Mouse (Mus musculus) embryonic fibroblast, embryonic 13.5 days (primary cell): Measurements from ENCODE around the gene Sult1e1. TPM values are rescaled to one million over a fixed set of nuclear protein-coding genes. Genes with fewer than 3 reads are reported as not detected.

Source experiments
- H3K27ac ChIP-seq: 2 replicates; pipeline ENCODE4 v1.5.1; 2012; ENCODE audit warnings: low read length, control low read depth, inconsistent platforms; ENCODE audit not compliant: insufficient read depth
- H3K4me1 ChIP-seq: 2 replicates; pipeline ENCODE4 v1.6.1; 2011; ENCODE audit warnings: low read length; ENCODE audit not compliant: control insufficient read depth, insufficient read depth
- H3K4me3 ChIP-seq: 2 replicates; pipeline ENCODE4 v1.5.1; 2011; ENCODE audit warnings: mild to moderate bottlenecking, control low read depth, low read length; ENCODE audit not compliant: insufficient read depth
- CTCF ChIP-seq: IDR thresholded peaks from 2 replicates; pipeline ENCODE4 v1.5.1; 2011; ENCODE audit warnings: mild to moderate bottlenecking, control low read depth, low read length, moderate library complexity, borderline replicate concordance; ENCODE audit not compliant: insufficient read depth
- POLR2A ChIP-seq: IDR thresholded peaks from 2 replicates; pipeline ENCODE4 v1.6.1; 2011; ENCODE audit warnings: low read depth, mild to moderate bottlenecking, control low read depth, low read length, moderate library complexity
- polyA plus RNA-seq: library from polyadenylated mRNA; stranded (reverse); fragments of >200 nt; gene quantifications from 2 replicates; pipeline ENCODE4 v1.2.4, GENCODE M21; 2011; ENCODE audit warnings: low read depth; ENCODE audit not compliant: missing spikeins, insufficient read length

The Sult1e1 gene
- polyA plus RNA-seq = not detected in 2 replicates

DNA sequence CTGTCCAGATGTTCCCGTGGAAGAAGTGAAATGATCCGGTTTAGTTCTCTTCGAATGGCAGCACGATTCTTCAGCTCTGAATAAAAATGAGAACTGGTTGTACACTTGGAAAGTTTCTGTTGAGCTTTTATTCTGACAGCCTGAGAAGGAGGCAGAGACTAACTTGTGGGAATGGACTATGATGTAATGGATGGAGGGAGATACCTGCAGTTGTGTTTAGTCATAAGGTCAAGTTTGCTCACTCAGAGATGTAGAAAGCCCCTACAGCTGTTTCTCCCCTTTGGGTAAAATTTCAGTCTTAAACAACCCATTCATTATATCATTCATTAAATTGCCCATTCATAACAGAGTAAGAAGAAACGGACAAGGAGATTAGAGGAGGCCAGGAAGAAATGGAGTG is at the start of gene Sult1e1:
Sult1e1 (minus strand) TSS at position 101 of the 400 bp plus-strand sequence.
- Histone ChIP-seq H3K4me1 (no peaks in the 10 kb centered on the region), H3K4me3 (no peak within 1 kb of the TSS), H3K27ac (no peak within 1 kb of the TSS)
- TF ChIP-seq CTCF (no peak), POLR2A (no peak)

DNA sequence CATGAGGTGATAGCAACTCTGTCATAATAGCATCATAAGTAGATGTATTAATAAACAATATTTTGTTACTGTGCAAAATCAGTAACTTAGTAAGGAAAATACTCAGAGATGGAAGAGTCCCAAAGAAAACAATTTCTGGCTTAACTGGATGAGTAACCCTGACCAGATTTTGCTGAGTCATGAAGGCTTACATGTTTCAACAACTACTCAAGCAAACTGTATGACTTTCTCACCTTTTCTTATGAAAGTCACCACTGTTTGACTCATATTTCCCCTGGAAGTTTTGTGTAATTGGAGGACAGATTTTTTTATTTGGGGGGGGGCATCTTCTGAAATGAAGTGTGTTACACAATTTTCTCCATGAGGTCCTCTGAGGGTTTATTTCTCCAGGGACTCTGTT is 31.3 kb upstream of the Sult1e1 start:
- TF ChIP-seq POLR2A = no peak
- Histone ChIP-seq H3K27ac (no peak overlapping the region), H3K4me1 (no peaks in the 10 kb centered on the region), H3K4me3 (no peak overlapping the region)

DNA sequence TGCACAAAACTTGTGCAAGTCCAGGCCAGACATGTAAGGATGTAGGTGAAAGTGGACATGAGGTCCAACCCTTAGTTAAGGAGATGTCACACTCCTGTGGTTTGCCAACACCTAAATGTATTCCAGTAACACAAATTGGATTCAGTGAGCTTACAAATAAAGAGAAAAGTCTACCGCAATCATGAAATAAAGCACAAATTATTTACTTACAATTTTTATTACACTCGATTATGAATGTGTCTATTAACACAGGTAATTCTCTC is 23.7 kb upstream of the Sult1e1 start:
- Histone ChIP-seq H3K4me1 (no peaks in the 10 kb centered on the region), H3K27ac (no peak overlapping the region), H3K4me3 (no peak overlapping the region)
- TF ChIP-seq CTCF (no peak), POLR2A (no peak)

DNA sequence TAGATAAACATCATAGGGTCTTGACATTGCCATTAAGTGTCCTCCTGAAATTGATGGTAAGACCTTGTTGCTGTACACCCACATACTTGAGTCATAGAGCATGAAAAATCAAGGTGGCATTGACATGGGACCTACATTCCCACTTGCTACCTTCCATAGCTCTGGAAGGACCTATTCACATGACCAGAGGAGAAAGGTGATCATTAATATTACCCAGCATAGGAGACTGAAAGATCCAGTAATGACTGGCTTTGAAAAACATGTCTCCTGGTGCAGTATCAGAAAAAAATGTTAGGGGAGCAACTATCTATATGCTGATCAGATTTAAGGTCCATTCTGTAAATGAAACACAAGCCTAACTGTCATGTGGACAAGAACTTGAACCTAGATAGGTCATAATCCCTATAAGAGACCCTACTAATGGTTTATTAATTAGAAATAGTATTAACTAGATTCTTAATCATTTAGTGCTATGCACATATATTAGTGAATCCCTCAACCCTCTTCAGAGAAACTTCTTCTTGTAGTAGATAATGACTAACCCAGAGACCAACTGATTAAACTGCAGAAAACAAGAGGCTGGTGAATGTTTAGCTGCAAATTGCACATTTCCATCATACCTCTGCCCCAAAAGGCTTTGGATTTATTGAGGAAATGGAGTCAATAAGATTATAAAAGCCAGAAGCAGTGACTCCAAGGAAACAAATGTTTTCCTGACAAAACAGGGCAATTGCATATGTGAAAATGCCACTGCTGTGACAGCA is 23.2 kb upstream of the Sult1e1 start:
- Histone ChIP-seq H3K4me1 (no peaks in the 10 kb centered on the region), H3K4me3 (no peak overlapping the region), H3K27ac (no peak overlapping the region)
- TF ChIP-seq CTCF = no peak
- no peak for TF ChIP-seq POLR2A

DNA sequence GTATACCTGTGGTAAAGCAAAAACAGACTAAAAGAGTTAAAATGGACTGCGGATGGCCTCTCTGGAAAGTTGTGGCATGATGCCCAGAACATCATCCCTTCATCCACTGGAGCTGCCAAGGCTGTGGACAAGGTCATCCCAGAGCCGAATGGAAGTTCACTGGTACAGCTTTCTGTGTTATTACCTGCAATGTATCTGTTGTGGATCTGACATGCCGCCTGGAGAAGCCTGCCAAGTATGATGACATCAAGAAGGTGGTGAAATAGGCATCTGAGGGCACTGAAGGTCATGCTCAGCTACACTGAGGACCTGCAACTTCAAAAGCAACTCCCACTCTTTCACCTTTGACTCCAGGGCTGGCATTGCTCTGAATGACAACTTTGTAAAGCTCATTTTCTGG is 9.6 kb upstream of the Sult1e1 start:
- TF ChIP-seq CTCF = no peak
- no peak for TF ChIP-seq POLR2A
- no peaks in the 10 kb centered on the region for H3K4me1 ChIP-seq
- H3K27ac ChIP-seq = no peak overlapping the region
- no peak overlapping the region for H3K4me3 ChIP-seq

DNA sequence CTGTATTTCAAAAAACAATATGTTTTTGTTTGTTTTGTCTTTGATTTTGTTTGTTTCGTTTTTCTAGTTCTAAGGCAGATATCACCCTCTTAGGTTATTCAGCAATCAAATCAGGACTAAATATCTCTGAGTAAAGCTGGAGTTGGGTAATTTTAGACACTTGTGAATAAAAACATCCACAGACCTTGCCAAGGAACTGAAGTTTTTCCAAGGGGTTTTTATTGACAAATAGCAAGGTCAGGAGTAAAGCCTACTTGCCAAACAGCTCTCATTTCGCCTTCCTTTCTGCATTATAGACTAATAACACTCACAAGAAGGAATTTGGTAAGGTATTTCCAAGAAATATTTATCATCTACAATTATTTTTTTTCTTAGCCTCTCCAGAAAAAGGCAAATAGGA is 6.5 kb upstream of the Sult1e1 start:
- no peak overlapping the region for H3K4me3 ChIP-seq
- H3K27ac ChIP-seq = no peak overlapping the region
- H3K4me1 ChIP-seq = no peaks in the 10 kb centered on the region
- TF ChIP-seq POLR2A = no peak
- TF ChIP-seq CTCF = no peak

DNA sequence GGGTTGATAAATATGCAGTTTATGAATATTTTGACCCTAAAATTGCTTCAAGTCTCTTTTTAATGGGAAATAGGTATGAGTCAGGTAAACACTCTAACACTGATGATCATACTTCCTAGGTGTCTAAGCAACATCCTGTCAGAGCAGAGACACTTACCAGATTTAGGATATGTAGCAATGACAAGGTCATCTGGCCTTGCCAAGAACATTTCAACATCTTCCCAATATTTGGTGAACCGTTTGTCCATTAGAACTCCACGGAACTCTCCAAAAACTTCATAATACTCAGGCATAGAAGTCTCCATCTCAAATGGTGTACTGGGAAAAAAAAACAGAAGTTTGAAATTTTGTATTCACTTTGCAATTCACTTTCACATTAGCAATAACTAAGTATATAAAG is 1.5 kb downstream of the Sult1e1 start:
- TF ChIP-seq POLR2A (no peak), CTCF (no peak)
- no peaks in the 10 kb centered on the region for H3K4me1 ChIP-seq

DNA sequence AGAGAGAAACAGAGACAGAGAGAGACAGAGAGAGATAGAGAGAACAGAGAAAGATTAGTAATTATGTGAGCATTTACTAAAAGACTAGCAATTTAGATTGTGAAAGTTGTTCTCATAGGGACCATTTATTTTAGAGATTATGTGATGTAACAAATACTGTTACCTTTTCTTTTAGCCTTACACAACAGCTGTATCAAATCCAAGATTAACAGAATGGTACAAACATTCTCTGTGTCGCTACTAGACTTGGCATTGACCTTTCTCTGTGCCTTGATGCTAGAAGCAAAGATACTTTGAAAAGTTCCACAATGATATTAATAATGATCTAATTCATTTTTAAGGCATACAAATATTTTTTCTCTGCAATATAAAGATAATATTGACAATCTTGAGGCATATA is 11.0 kb downstream of the Sult1e1 start:
- H3K4me1 ChIP-seq = no peaks in the 10 kb centered on the region
- no peak overlapping the region for H3K27ac ChIP-seq
- no peak overlapping the region for H3K4me3 ChIP-seq
- TF ChIP-seq POLR2A = no peak
- no peak for TF ChIP-seq CTCF

More for the DNA sequence above, 1.5 kb downstream of the Sult1e1 start:
- Histone ChIP-seq H3K27ac (no peak overlapping the region), H3K4me3 (no peak overlapping the region)

DNA sequence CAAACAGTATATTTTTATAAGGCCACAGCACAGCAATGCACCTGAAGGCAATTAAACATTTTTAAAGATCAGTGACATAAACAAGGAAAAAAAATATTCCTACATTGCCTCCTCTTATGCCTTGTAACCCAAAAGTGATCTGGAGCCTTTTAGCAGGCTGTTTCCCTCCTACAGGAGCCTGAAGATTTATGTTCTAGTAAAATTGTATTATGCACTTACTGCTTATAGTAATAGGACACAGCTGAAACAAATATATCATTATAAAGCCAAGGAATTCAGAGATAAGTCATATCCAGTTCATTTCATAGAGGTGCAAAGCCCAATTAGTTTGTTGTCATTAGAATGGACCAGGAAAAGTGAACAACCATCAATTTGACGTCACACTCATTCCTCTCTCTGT is 17.2 kb downstream of the Sult1e1 start:
- H3K27ac ChIP-seq = no peak overlapping the region
- no peaks in the 10 kb centered on the region for H3K4me1 ChIP-seq
- no peak for TF ChIP-seq CTCF
- TF ChIP-seq POLR2A = no peak
- no peak overlapping the region for H3K4me3 ChIP-seq

DNA sequence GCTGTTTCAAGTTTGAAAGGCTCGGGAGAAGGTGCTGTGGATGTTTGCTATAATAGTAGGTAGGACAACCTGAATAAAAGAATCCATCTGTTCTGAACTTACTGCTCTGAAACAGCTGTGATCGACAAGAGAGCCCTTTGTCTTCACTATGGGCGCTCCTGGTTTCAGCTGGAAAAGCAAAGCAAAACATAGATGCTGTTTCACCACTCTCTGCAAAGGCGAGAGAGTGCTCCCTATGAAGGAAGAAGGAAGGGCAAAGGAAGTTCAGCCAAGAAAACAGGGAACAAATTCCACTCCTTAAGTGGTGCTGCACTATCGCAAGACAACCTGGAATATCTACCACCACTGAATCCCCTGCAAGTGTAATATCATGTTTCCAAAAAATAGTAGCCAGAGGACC is 17.9 kb downstream of the Sult1e1 start:
- Histone ChIP-seq H3K27ac (no peak overlapping the region), H3K4me1 (no peaks in the 10 kb centered on the region), H3K4me3 (no peak overlapping the region)
- TF ChIP-seq POLR2A (no peak), CTCF (no peak)

DNA sequence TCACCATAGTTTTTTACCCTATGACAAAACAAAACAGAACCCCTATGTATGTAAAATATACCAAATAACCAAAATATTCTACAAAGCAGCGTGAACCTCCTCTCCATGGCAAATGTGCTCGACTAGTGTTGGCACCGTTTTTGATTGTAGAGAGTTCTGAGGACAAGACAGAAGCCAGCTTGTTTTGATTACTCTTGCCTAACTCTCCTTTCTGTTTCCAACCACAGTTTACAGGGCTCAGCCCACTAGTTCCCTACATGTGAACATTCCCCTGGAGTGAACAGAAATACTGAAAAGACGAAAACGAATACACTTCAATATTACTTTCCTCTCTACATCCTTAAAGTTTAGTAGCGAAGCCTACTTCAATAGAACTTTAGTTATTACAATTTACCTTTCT is 18.6 kb downstream of the Sult1e1 start:
- TF ChIP-seq POLR2A = no peak
- TF ChIP-seq CTCF = no peak

More for the DNA sequence above, 18.6 kb downstream of the Sult1e1 start:
- H3K27ac ChIP-seq = no peak overlapping the region
- H3K4me3 ChIP-seq = no peak overlapping the region
- H3K4me1 ChIP-seq = no peaks in the 10 kb centered on the region
